Mouse (Mus musculus) CD8-positive naive resting alpha-beta T cell, adult 2 months (primary cell): ENCODE data around the gene Tacc3.

Experiments used
- DNase-seq, 2 experiments: peaks; one replicate each; pipeline ENCODE4 v3.0.0; 2022; ENCODE audit warnings: low read depth in 2 of 2, low spot score in 2 of 2

Gene Tacc3

DNA sequence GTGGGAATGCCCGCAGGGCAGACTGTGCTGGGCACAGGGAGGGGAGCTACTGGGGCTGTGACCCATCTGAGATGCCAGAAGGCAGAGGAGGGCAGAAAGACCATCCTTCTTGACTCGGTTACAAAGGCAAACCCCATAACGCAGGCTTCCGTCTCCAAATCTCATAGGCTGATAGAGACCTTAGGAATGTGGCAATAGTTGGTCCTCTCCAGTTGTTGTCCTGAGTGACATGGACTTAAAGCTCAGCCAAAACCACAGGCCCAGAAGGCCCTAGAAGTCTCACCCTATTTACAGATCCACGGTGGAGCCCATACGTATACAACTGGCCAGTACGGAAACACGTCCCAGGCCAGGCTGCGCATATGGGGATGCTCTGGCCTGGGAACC, 36.5 kb downstream of the Tacc3 start:
- no peak for DNase-seq

- no peak for DNase-seq
These were observed 37.2 kb downstream of the Tacc3 start for GRCm38 (mm10) chr5:33694848-33695717.

GRCm38 (mm10) chr5:33695718-33696121, 37.8 kb downstream of the Tacc3 start:
- DNase-seq = no peak

- DNase-seq = no peak
These were observed 38.5 kb downstream of the Tacc3 start for GRCm38 (mm10) chr5:33696430-33696829.

DNA sequence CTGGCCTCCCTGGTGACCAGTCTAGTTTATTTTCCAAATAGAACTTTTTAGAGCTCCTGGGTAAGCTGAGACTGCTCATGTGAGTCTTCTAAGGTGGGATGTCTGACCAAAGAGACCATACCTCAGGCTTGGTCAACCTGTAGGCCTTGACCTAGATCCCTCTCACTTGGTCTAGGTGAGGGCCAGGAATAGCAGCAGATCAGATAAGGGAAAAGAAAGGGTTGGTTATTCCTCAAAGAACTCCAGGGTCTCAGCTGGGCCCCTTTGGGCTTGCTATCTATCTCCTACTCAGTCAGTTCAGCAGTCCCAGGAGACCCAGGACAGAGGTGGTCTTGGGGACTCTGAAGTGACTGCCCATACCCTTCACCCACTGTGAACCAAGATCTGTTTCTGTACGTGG, 39.6 kb downstream of the Tacc3 start:
- no peak for DNase-seq

DNA sequence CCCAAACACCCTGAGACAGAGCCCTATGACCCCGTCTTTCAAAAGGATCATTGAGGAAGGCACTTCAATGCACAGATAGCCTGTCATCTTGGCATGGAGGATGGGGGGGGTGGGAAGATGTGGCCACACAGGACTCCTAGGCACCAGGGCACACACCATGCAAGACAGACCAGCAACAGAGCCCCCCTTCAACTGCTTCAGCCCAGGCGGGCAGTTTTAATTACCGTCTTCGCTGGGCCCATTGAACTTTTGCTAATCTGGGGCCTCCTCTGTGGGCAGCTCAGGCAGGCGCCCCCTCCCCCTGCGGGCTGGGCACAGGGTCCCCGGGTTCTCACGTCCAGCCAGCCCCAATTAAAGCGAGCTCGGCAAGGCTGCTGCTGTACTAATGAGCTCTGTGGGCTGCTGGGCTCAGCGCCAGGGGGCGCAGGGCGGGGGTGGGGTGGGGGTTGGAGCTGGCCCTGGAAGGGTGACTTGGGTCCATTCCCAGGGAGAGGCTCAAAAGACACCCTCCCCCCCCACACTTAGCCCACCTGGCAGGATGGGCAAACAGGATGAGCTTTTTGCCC, 40.1 kb downstream of the Tacc3 start:
- no peak for DNase-seq

- DNase-seq = no peak
These were observed 40.7 kb downstream of the Tacc3 start for GRCm38 (mm10) chr5:33698669-33699068.

- DNase-seq = no peak
These were observed 42.1 kb downstream of the Tacc3 start for GRCm38 (mm10) chr5:33700010-33700409.

DNA sequence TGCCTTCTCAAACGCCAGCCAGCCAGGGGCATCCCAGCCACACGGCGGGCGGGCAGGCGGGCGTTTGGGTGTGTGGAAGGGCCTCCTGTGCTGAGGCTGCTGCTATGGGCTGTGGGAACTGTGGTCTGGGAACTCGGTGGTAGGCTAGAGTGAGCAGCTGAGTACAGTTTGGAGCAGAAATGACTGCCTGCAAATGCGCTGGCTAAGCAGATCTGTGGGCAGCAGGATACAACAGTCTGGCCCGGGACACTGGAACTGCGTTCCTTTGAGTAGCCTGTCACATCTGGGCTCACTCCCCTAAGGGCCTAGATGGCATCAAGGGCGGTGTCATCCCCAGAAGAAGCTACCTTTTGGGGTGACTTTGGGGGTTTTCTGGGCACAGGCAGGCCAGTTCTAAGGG, 43.9 kb downstream of the Tacc3 start:
- DNase-seq = no peak

DNA sequence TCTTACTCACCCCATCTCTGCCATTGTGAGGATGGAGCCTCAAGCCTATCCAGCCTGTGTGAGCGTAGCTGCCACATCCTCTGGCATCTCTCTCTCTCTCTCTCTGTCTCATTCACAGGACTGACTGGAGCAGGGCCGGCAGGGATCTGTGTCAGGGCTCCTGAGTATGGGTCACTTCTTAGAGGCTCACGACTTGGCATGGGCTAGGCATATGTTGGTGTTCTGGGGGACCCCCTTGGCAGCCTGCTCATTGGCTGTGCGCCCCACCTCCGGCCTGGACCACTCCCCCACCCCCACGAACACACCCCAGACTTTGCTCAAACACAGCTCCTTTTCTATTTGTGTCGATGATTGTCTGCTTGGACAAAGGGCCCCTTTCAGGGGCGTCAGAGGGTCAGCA, 46.1 kb downstream of the Tacc3 start:
- DNase-seq = no peak

- DNase-seq = no peak
These were observed 47.1 kb downstream of the Tacc3 start for GRCm38 (mm10) chr5:33704945-33705611.

- no peak for DNase-seq
These were observed 47.9 kb downstream of the Tacc3 start for GRCm38 (mm10) chr5:33705612-33706349.

GRCm38 (mm10) chr5:33706350-33706629, 48.4 kb downstream of the Tacc3 start:
- no peak for DNase-seq

- no peak for DNase-seq
These were observed 49.2 kb downstream of the Tacc3 start for GRCm38 (mm10) chr5:33707163-33707562.

DNA sequence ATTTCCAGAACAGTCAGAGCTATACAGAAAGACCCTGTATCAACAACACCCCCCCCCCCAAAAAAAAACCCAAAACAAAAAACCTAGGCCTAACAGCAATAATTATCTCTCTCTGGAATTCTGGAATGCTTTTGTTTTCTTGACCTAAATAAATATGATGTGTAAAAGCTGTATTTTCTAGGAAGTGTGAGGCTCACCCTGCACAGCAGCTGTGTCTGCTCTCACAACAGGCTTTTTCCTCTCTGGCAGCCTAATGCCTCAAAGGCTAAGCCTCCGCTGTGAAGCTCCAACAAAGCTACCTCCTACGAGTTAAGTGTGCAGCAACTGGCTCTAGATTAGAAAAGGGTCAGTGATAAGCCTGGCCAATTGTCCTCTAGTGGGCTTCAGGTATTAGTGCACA, 51.1 kb downstream of the Tacc3 start:
- DNase-seq = no peak

- no peak for DNase-seq
These were observed 54.6 kb downstream of the Tacc3 start for GRCm38 (mm10) chr5:33712550-33712949.

DNA sequence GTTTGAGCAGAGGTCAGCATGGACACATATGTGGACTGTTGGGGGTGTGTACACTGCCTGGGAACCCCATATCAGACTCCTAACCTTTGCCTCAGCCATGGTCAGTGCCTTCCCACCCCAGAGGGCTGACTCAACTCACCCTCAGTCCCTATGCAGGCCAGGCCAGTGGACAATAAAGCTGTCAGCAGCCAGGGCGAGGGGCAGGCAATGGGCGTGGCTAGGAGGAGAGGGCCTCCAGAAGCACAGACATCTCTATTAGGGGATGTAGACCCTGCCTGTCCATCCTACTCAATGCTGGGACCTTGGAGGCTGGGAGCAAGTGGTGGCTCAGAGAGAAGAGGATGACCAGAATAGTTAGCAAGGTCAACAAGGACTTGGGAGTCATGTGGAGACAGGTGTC, 57.3 kb downstream of the Tacc3 start:
- DNase-seq = no peak

- no peak for DNase-seq
These were observed 58.5 kb downstream of the Tacc3 start for GRCm38 (mm10) chr5:33716467-33716866.

DNA sequence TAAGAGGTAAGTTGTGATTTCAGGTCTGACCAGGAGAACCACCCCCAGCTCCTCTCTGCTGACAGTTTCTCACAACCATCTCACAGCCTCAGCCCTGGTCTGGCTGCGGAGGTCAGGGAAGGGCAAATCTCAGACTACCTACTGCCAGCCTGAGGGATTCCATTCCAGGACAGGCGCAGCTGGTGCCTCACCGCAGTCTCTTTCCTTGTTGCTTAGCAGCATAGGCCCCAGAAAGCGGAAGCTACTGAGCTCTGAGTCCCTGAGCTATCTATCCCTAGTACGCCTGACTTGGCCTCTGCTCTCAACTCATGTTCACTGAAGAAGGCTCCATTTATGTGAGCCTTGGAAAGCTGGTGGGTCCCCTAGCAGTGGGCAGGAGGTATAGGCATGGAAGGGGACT, 60.5 kb downstream of the Tacc3 start:
- no peak for DNase-seq

- no peak for DNase-seq
These were observed 63.0 kb downstream of the Tacc3 start for GRCm38 (mm10) chr5:33720852-33721490.

- DNase-seq = peak in 1 of 2 experiments; percentile 14
These were observed 63.8 kb downstream of the Tacc3 start, which contains the start of gene Fgfr3 for GRCm38 (mm10) chr5:33721541-33722265. Fgfr3 (plus strand) TSS chr5:33721674.
